Mouse (Mus musculus) naive thymus-derived CD4-positive, alpha-beta T cell, adult 2 months (primary cell): Measurements from ENCODE around the gene Lancl2.

Experiments
- DNase-seq: peaks from one replicate; pipeline ENCODE4 v3.0.0-alpha.2; 2011; ENCODE audit warnings: low read depth

Gene Lancl2

GRCm38 (mm10) chr6:57767112-57767868 is 65.0 kb downstream of the Lancl2 start:
- no peak for DNase-seq

- DNase-seq, result no peak
Measured at GRCm38 (mm10) chr6:57768948-57769525, 66.7 kb downstream of the Lancl2 start.

GRCm38 (mm10) chr6:57770467-57771190 is 68.3 kb downstream of the Lancl2 start:
- no peak for DNase-seq

- no peak for DNase-seq
Measured at GRCm38 (mm10) chr6:57773792-57774191, 71.5 kb downstream of the Lancl2 start.

- no peak for DNase-seq
Measured at GRCm38 (mm10) chr6:57780359-57780758, 78.0 kb downstream of the Lancl2 start.

- no peak for DNase-seq
Measured at GRCm38 (mm10) chr6:57782658-57783057, 80.3 kb downstream of the Lancl2 start.

GRCm38 (mm10) chr6:57784251-57784650 is 81.9 kb downstream of the Lancl2 start:
- DNase-seq, result no peak

- no peak for DNase-seq
Measured at GRCm38 (mm10) chr6:57787376-57787775, 85.0 kb downstream of the Lancl2 start.
